Mouse (Mus musculus): ENCODE measurements at regions not wholly inside any gene's neighbourhood (a gene's known extent, or its start where the extent isn't known, plus 50 kb on each side); places are given as distances from the start of the nearest gene placed in this dataset.

- Histone ChIP-seq H3K27ac (no peak overlapping the region), H3K9me3 (no peaks in the 10 kb centered on the region), H3K9ac (no peak overlapping the region), H3K27me3 (no peaks in the 10 kb centered on the region), H3K4me1 (peaks cover 12% of the 10 kb centered on the region), H3K4me3 (no peak overlapping the region), H3K36me3 (no peaks in the 10 kb centered on the region), H3K4me2 (no peak overlapping the region)
- ATAC-seq (ENCODE audit: borderline replicate concordance, extremely low read depth, low FRiP score, low TSS enrichment) = no peak
- WGBS = 85% methylated on average over 5 of the region's 5 CpGs
These were observed 59.2 kb upstream of the Pcsk6 start for GRCm38 (mm10) chr7:65802306-65802705.

- Histone ChIP-seq H3K4me2 (no peak overlapping the region), H3K27ac (0 out of 2 replicates have a peak overlapping the region, but pooled peaks have one; percentile 10), H3K27me3 (no peaks in the 10 kb centered on the region), H3K9me3 (no peaks in the 10 kb centered on the region), H3K36me3 (no peaks in the 10 kb centered on the region), H3K4me3 (no peak overlapping the region), H3K9ac (no peak overlapping the region), H3K4me1 (peaks cover 12% of the 10 kb centered on the region)
- ATAC-seq (ENCODE audit: borderline replicate concordance, extremely low read depth, low FRiP score, low TSS enrichment) = 0 out of 2 replicates have a peak, but pooled peaks have one; percentile 29
- WGBS = 71% methylated on average over 8 of the region's 8 CpGs
These were observed 58.7 kb upstream of the Pcsk6 start for GRCm38 (mm10) chr7:65802806-65803205.

- Histone ChIP-seq H3K9ac (no peak overlapping the region), H3K27ac (0 out of 2 replicates have a peak overlapping the region, but pooled peaks have one; percentile 10), H3K4me2 (no peak overlapping the region), H3K9me3 (no peaks in the 10 kb centered on the region), H3K36me3 (no peaks in the 10 kb centered on the region), H3K4me3 (no peak overlapping the region), H3K4me1 (peaks cover 12% of the 10 kb centered on the region), H3K27me3 (no peaks in the 10 kb centered on the region)
- 25% methylated on average over 11 of the region's 11 CpGs for WGBS
- peak; percentile 66; the same call in 1 of the 2 replicates for ATAC-seq (ENCODE audit: borderline replicate concordance, extremely low read depth, low FRiP score, low TSS enrichment)
These were observed 57.9 kb upstream of the Pcsk6 start for GRCm38 (mm10) chr7:65803422-65804303.
